Mouse (Mus musculus): ENCODE data around the gene Lman2.

The Lman2 gene

DNA sequence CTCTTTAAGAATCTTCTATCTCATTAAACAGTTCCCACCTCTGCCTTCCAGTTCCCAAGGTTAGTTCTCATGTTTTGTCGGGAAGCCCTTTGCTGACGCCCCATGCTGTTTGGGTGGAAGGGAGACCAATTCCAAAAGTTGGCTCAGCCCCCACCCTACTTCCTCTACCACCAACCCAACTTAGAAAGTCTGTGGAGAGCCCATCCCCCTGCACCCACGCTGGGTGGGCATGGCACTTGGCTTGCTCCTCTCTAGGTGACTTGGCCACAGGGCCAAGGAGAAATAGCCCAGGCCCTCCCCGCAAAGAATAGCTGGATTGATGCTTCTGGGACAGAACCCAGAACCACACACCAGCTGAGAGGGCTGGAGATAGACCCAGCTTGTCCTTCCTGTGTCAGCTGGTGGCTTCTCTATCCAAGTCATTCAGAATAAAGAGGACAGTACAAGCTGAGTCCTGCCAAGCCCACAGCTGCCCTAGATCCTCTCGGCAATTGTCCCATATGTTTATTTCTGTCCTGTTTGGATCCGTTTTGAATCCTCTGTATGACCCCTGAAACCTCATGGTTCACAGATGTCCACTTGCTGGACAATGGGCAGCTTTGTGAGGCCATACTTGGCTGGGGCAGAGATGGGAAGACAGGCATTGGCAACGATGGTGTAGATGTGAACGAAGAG, 8.6 kb upstream of the Lman2 start:
- no peak for DNase-seq (ENCODE audit: inconsistent age in 2 of 2, low spot score in 1 of 2)

DNA sequence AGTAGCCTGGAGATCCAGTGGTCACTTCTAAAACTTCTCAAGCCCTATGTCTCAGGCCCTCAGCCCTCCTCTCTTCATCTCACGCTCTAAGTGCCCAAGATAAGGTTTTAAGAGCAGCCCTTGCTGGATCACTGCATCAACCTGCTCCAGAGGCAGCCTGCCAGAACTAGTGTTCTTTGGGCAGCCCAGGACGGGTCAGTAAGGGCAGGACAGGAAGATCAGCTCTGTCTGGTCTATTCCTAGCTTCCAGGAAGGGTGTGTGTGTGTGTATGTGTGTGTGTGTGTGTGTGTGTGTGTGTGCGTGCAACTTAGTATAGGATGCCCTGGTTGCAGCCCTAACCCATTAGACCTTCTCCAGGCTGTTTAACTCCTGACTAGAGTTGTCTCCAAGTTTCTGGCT, 7.7 kb upstream of the Lman2 start:
- DNase-seq (ENCODE audit: inconsistent age in 2 of 2, low spot score in 1 of 2) = peak in 1 of 2 experiments; percentile 31

DNA sequence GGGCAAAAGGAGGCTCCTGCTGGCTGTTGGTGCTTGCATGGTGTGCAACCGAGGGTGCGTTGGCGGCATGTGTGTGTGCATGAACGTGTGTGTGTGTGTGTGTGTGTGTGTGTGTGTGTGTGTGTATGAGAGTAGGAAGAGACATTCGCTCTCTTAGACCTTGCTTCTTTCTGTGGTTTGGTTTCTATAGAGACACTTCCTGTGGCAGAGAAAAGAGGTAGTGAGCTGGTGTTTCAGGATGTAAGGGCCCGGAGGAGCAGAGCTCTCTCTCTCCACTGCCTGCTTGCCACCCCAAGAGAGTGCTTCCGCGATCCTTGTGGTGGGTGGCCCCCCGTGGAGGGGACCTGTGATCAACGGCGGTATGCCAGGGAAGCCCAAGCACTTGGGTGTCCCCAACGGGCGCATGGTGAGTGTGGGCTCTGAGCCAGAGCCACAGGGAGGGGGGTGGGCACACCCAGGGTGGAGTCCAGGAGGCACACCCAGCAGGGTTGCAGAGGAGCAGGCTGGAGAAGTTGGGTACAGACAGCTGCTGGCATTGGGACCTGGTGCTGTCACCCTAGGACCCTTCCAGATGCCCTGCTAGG, 7.0 kb upstream of the Lman2 start, which contains the start of gene Rgs14:
TSS of gene Rgs14 (plus strand) at position 202 of the 584 bp plus-strand sequence.
- DNase-seq (ENCODE audit: inconsistent age in 2 of 2, low spot score in 1 of 2) = peak in 1 of 2 experiments; percentile 39

DNA sequence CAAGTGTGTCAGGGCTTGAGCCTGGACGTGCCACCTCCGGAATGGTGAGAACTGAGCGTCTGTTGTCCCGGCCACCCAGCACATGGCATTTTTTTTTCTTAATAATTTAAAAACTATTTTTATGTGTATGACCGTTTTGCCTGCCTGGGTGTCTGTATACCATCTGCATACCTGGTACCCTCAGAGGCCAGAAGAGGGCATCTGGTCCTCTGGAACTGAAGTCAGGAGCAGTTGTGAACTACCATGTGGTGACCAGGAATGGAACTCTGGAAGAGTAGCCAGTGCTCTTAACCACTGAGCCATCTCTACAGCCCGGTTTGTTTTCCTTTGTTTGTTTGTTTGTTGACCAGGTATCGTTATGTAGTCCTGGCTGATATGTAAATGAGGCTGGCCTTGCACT, 5.8 kb upstream of the Lman2 start:
- no peak for DNase-seq (ENCODE audit: inconsistent age in 2 of 2, low spot score in 1 of 2)

DNA sequence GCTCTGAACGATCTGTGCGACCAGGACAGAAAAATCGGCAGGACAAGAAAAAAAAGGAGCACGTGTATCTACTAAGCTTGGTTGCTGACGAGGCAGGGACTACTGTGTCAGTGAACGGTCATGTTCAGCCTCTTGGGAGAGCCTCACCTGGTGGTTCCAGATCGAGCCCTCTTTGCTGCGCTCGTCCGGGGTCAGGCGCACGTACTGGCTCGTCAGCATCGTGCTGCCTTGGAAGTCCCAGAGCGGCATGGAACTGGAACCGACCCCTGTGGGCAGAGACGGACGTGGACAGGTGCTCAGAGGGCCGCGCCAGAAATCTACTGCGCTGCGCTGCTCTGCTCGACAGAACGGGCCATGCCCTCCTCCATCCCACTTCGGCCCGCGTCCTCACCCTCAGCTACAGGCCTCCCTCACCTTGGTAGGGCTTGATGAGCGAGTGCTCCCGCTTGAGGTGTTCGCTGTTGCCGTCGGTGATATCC, 570 bp downstream of the Lman2 start:
- no peak for DNase-seq (ENCODE audit: inconsistent age in 2 of 2, low spot score in 1 of 2)

DNA sequence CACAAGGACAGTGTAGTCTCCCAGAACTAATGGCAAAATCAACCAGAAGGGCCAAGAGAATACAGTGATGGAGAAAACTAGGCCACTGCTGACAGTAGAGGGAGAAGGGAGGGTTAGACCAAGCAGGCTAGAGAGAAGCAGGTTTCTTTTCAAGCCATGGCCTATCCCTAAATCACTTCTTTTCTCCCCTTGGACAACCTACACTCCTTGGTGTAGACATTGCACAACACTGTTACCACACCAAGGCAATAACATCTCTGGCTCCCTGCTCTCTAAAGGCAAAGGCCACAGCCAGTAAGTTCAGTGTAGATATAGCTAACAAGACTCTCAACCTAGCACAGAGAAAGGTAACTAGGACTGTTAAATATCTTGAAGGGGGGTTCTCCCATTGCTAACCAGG, 1.4 kb downstream of the Lman2 start:
- peak in 1 of 2 experiments; percentile 64 for DNase-seq (ENCODE audit: inconsistent age in 2 of 2, low spot score in 1 of 2)

DNA sequence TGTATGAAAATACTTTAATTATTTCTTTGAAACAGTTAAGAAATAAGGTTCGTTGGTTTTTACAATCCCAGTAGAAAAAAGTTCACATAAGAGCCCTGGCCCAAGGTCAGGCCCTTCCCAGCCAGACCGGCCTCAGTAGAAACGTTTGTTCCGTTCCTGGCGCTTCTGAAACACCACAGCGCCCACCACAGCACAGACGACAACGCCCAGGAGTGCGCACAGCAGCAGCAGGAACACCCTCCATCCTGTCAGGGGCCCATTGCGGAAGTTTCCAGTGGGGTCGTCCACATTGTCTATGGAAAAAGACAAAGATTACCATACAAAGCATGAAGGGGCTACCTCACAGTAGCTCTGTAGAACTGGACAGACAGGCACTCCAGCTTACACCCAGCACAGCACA, 15.8 kb downstream of the Lman2 start:
- DNase-seq (ENCODE audit: inconsistent age in 2 of 2, low spot score in 1 of 2) = no peak

DNA sequence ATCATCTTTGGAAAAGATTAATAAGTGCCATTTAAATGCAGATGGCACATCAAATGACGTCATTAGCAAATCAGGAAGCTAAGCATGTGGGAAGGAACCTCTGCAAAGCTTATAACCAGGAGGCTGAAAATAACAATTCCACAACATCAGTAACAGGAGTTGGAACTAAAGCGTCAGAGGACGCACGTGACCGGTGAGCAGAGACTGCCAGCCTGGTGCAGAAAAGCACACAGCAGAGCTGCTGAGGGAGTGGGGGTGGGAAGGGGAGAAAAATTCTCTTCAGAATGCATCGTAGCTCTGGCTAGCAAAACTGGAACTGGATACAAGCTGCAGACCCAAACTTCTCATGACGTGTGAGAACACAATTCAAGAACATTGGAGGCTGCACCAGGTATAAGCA, 18.3 kb downstream of the Lman2 start:
- no peak for DNase-seq (ENCODE audit: inconsistent age in 2 of 2, low spot score in 1 of 2)

DNA sequence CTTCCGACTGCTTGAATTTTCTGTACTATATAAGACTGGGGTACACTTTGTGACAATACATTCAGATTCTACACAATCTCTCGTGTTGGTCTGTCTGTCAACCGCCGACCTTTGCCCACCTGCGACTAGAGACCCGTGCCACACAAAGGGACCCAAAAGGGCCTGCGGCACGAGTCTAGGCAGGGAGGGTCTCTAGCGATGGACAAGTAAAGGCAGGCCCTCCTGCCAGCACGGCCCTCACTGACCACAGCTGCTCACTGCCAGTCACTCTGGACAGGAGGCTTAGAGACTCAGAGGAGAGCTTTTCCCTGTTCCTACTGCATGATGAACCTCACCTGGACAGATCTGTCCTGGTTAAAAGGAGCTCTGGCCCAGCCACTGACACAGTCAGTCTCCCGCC, 20.1 kb downstream of the Lman2 start:
- no peak for DNase-seq (ENCODE audit: inconsistent age in 2 of 2, low spot score in 1 of 2)

DNA sequence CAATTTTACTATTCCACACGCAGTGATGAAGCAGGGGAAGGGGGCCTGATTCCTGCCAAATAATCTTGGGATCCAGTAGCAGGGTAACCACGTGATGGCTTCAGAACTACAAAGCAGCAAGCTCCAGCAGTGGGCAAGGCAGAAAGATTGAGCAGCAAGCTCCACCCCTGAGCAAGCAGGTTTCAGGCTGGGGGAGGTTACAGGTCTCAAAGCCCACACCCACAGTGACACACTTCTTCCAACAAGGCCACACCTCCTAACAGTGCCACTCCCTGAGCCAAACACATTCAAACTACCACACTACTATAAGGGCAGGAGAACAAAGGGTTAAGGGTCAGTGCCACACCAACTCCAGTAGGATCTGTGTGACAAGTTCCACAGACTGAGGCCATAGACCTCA, 23.3 kb downstream of the Lman2 start:
- no peak for DNase-seq (ENCODE audit: inconsistent age in 2 of 2, low spot score in 1 of 2)

DNA sequence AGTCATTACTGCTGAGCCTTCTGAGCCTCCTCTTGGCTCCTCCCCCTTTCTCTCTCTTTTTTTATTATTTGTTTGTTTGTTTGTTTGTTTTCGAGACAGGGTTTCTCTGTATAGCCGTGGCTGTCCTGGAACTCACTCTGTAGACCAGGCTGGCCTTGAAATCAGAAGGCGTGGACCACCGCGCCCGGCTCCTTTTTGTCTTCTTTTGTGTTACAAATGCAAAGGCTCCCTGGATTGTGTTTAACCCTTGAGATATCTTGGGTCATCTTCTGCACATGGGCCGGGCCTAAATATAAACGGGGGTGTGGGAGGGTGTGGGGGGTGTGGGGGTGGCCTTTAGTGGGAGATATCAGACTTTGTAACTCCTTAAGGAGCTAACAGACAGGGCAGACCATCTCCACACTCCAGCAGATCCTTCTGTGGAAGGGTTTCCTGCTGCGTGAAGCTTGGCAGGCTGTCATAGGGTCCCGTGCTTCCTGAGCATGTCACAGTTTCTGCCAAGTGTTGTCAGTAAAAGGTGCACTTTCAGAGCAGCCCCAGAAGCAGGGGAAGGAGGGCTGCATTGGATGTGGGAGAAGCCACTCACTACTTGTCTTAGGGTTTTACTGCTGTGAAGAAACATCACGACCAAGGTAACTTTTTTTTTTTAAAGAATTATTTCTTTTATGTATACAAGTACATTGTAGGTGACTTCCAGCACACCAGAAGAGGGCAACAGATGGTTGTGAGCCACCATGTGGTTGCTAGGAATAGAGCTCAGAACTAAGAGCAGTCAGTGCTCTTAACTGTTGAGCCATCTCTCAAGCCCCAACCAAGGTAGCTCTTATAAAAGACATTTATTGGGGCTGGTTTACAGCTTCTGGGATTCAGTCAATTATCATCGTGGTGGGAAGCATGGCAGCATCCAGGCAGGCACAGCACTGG, 24.2 kb downstream of the Lman2 start:
- no peak for DNase-seq (ENCODE audit: inconsistent age in 2 of 2, low spot score in 1 of 2)

DNA sequence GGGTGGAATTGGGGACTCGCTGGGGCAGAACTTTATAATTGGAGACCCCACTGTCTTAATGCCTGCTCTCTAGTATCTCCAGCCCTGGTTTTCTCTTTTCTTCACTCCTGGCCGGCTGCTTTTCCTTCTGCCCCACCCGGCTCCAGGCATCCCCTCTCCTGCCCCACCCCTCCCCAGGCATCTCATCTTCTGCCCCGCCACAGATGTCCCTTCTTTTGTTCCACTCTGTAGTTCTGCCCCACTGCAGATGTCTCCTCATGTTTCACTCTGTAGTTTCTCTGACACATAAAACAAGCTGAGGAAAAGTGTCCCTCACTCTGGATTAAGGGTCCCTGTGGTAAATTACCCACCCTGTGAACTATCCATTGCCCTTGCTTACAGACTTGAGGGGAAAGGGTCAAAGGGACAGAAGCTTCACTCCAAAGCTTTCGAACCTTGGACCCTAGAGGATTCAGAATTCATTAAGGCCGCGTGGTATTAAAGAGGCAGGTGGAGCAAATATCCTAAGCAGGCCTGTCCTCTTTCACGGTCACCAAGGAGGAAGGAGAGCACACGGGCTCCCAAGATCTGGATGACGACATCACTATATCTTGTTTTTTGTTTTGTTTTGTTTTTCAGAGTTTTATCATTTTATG, 25.1 kb downstream of the Lman2 start:
- no peak for DNase-seq (ENCODE audit: inconsistent age in 2 of 2, low spot score in 1 of 2)

DNA sequence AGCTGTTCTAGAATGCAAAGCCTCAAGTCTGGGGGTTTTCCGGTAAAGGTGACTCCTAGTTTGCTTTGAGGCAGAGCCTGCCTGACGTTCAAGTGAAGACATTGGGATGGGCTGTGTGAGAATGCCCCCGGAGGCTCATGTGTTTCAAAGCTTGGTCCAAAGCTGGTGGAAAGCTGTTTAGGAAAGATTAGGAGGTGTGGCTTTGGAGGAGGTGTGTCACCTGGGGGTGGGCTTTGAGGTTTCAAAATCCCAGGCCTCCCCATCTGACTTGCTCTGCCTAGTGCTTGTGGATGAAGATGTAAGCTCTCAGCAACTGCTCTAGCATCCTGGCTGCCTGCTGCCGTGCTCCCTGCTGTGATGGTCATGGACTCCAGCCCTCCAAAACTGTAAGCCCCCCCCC, 26.9 kb downstream of the Lman2 start:
- no peak for DNase-seq (ENCODE audit: inconsistent age in 2 of 2, low spot score in 1 of 2)

DNA sequence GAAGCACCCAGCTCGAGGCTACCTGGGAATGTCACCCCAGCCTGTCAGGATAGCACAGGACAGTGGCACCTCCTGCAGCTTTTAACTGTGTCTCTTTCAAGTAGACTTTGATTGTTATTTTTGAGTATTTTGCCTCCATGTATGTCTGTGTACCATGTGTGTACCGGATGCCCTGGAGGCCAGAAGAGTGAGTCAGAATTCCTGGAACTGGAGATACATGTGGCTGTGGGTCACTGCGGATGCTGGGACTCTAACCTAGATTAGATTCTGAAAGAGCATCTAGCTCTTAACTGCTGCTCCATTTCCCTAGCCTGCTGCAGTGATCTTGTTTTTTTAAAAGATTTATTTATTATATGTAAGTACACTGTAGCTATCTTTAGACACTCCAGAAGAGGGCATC, 30.3 kb downstream of the Lman2 start:
- DNase-seq (ENCODE audit: inconsistent age in 2 of 2, low spot score in 1 of 2) = no peak

DNA sequence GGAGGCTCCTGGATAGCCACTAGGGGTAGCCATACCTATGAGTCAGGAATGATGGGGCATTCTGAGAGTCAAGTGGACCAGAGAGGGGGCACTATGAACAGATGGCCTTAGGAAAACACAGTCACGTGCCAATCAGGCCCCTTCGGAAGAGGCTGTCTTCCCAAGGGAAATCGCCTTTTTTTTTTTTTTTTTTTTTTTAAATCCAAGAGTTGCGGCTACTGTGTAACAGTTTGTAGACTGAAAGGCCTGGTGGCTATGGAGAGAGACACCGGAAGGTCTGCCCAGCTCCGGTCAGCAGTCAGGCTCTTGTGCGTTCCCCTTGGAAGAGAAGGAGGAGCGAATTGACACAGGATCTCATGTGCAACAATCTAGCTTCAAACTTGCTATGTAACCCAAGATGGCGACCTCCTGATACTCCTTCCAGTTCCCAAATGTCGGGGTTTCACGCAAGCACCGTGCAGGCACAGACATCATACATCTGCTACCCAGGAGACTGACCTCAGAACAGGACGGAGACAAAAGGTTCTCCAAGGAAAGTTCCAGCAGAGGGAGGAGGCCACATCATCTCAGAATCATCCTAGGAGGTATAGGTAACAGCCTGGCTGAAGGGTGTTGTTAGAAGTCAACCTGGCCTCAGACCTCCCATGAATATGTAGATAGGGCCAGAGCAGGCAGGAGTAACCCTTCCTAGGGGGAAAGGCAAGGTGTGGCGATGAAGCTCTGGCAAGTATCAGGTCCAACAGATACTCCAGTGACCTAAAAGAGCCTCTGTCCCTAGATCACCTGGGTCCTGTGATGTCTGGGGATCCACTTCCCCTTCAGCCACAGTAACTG, 31.8 kb downstream of the Lman2 start:
- DNase-seq (ENCODE audit: inconsistent age in 2 of 2, low spot score in 1 of 2) = no peak

DNA sequence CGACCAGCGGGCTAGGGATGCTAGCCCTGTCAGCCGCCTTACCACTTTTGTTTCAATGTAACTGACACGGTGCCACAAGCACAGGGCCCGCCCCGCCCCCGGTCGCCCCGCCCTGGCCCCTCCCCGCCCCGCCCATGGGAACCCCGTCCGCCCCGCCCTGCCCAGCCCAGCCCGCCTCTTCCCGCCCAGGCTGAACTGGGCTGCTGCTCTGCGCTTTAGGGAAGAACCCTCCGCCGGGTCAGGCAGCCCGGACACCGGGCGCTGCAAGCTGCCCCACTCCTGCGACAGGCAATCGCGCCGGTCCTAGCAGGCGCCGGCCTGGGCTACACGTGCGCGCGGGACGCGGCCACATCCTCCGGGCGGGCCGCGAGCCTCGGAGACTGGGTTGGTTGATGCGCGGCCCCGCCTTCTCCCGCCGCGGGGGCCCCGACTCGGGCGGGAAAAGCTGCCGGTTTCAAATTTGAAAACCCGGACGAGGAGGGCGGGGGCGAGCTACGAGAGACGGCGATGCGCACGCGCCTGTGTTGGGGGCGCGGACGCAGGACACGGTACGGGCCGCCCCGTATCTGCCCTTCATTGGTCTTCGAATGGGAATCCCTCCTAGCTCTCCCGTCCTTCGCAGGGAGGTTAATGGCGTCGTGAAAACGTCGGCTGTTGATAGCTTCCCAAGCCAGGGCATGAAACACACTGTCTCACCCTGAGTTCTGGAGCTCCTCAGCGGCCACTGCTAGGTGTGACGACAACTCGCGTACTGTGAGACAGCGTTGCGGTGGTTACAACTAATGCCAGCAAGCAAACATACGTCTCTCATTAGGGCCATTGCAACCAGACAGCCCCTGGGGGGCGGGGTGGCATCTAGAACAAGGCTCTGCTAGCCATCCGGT, 32.7 kb downstream of the Lman2 start, which contains the start of gene Mxd3:
TSS of gene Mxd3 (minus strand) at position 141 of the 884 bp plus-strand sequence.
- peak; percentile 86 to 96 for DNase-seq (ENCODE audit: inconsistent age in 2 of 2, low spot score in 1 of 2)

DNA sequence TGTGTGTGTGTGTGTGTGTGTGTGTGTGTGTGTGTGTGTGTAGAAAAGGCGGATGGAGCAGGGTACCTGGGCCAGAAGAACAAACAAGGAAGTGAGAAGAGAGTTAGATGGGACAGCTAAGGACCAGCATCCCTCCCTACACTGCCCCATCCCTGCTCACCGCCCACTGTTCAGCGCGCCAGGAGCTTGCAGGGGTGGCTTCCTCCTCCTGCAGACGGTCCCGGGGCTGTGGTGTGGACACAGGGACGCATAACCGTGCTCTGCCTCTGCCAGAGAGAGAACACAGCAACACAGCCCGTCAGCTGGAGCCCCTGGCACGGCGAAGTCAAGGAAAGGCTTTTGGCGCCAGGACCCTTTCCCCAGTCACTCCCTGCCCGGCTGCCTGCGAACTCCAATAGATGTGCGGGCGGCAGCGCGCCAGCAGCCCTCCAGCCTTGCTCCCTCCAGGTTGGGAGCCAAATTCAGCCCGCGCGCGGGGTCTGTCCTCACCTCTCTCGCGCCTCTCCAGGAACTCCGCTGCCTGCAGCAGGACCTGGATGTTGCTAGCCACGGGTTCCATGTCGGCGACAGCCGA, 33.4 kb downstream of the Lman2 start:
- DNase-seq (ENCODE audit: inconsistent age in 2 of 2, low spot score in 1 of 2) = peak; percentile 53 to 57

DNA sequence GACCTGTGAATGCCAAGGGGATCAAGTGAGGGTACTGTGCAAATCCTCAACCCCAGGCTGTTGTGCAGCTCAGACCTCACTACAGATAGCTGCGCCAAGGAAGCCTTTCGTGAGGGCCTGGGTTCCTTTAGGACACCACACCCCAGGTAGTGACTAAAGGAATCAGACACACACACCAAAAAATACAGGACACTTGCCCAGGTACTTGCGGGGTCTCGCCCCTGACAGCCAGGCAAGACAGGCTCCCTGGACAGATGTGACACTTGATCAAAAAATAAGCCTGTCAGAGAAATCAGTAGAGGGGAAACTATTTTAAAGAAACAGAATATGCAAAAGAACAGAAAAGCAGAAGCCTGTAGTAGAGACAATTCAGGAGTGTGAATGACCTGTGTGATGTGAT, 33.9 kb downstream of the Lman2 start:
- peak in 1 of 2 experiments; percentile 34 for DNase-seq (ENCODE audit: inconsistent age in 2 of 2, low spot score in 1 of 2)

DNA sequence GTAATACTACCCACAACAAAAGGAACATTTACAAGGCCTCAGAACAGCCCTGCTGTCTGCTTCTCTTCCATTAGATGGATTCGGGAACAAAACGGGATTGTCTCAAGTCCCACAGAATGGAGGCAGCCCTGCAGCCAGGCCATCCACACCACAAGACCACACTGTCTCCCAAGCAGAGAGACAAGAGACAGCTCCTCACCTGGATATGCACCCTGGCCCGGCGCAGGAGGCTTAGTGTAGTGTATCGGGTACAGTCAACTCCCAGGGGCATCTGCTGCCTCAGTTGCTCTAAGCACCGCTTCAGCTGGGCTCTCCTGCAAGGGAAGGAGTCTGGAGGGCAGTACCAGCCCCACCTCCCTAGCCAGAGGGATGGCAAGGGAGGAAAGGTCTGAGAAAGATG, 34.4 kb downstream of the Lman2 start:
- no peak for DNase-seq (ENCODE audit: inconsistent age in 2 of 2, low spot score in 1 of 2)
